Mouse (Mus musculus) A20 (cell line): ENCODE measurements at regions not wholly inside any gene's neighbourhood (a gene's known extent, or its start where the extent isn't known, plus 50 kb on each side); places are given as distances from the start of the nearest gene placed in this dataset.

Experiments
- DNase-seq: peaks from one replicate; pipeline ENCODE4 v3.0.0-alpha.2; 2011; ENCODE audit warnings: low read depth, low spot score

DNA sequence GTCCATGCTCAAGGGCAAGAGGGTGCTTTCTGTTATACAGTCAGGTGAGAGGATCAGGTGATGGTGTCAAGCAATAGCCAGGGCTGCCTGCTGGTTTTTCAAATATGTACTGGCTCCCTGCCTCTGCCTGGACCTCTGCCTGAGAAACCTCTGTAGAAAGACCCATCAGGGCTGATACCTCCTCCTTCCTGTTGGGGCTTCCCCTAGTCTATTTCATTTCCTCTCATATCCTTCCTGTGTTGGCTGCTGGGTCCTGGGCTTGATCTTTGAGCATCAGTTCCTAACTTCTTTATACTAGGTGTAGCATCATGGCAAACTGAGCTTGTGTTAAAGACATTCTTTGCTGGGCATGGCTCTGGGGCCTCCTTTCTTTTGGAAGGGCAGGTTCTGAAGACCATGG, 89.5 kb downstream of the Tmem38b start:
- peak; percentile 57 for DNase-seq

DNA sequence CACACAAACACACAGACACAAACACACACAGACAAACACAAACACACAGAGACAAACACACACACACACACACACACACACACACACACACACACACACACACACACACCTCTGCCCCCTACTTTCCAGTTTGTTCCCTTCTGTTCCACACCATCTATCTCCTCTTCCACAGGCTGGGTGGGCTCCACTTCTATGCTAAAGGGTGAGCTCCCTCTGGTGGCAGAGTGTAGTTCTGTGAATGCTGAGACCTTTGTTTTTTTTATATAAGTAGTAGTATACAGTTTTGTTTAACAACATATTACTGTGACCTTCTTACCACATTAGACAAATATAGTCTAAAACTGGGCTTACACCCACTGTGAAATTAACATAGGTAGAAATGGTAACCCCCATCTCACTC, 93.3 kb downstream of the Tmem38b start:
- DNase-seq, result peak; percentile 55

DNA sequence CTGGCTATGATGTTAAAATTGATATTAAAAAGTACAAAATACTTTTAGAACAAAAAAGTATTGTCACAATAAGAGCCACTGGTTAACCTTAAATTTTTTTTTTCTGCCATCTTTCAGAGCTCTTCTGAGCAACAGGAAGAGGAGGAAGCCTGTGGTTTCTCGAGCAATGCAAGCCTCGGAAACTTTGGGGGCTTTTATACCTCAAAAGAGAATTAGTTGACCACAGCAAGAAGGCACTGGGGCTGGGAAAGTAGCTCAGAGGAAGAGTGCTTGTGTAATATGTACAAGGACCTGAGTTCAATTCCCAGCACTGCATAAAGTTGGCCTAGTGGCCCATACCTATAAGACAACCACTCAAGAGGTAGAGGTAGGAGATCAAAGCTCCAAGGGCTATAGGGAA, 94.7 kb downstream of the Tmem38b start:
- no peak for DNase-seq

DNA sequence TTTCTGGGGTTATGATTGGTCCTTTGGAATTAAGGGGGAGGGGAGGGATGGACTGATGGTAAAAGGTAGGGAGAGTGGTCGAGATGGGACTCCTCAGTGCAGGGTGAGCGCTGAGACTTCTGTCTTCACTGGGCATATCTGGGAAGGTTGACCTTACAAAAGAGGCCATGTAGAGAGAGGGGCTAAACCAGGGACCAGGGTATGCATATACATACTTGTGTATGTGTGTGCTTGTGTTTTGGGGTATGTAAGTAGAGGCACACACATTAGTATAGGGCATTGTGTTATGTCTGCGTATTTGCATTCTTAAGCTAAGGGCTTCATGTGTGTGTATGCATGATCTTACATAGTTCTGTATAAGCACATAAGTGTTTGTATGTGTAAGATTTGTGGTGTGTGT, 105.2 kb downstream of the Tmem38b start:
- no peak for DNase-seq

DNA sequence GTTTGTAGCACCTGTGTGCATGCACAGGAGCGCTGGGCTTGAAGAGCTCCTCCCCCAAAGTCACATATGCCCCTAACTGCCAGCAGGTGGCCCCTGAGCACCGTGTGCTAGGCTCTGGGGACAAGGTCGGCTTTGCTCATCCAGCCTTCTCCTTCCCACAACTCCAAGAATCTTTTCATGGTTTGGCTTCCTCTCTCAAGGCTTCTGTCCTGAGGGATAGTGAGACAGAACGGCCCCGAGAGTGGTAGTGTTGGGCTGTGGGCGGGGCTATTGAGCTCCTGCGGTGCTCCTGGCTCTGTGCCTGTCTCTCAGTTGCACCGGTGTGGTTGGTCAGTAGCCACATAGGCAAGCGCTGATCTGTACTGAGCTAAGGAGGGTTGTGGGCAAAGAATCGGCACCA, 105.7 kb downstream of the Tmem38b start:
- DNase-seq, result peak; percentile 51

DNA sequence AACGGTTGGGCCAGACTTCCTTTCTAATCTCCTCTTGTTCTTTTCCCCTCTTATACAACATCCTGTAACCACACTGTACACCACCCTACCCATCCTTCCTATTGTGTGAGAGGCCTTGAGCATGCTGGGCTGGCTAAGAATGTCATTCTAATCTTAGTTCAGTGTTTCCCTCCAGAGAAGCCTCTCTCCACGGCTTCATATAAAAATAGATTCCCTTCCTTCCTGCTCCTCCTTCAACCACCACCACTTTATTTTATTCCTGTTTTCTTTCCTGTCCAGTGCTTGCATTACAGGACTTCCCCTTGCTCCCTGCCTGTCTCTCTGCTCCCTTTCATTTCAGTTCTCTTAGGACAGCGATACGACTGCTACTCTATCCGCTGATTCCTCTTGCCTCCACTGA, 109.5 kb downstream of the Tmem38b start:
- no peak for DNase-seq

DNA sequence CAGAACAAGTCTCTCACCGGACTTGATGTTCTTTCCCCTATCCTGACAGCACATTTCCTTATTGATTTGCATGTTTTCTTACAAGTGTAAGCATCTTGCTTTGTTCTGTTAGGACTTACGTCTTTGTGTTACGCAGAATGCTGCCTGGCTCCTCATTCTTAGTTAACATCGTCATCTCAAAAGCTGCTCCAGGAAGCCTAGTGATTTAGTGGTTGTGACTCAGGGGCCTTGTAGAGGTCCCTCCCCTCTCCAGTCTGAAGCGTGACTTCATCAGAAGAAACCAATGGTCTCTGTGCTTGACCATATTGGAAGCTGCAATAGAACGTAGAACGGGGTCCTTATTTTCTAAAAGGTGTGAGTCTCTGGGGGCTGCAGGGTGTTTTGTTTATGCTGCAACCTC, 122.9 kb downstream of the Tmem38b start:
- DNase-seq, result no peak

DNA sequence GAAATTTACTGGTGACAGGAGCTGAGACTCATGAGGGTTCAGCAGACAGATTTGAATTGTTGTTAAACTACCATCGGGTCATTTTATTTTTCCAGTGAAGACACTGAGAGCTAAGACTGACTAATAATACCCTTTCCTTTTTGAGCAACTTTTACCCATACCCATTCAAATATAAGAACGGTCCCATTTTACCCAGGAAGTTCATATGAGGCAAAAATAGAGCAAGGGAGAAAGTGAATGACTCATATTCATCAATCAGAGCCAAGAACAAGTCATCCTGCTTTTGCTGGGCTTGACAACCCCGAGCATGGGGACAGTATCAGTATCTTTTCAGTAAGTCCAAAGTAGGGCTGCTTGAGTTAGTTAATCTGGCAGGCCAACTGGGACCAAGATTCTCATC, 123.3 kb downstream of the Tmem38b start:
- DNase-seq, result no peak

DNA sequence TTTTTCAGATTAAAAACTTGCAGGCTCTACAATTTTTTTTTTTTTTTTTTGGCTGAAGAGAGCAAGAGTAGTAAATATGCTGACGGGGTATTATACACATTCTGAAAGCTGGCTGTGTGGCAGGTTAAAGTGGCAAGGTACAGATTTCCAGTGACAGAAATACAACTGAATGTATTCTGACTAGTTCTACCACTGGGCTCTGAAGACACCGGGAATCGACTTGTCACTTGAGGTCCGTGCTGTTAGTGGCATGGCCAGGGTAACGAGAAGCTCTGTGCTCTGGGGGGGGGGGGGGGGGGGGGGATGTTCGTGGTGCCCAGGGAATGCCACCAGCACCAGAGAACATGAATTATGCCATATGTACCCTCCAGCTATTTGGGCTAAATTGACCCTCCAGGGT, 124.7 kb downstream of the Tmem38b start:
- no peak for DNase-seq

DNA sequence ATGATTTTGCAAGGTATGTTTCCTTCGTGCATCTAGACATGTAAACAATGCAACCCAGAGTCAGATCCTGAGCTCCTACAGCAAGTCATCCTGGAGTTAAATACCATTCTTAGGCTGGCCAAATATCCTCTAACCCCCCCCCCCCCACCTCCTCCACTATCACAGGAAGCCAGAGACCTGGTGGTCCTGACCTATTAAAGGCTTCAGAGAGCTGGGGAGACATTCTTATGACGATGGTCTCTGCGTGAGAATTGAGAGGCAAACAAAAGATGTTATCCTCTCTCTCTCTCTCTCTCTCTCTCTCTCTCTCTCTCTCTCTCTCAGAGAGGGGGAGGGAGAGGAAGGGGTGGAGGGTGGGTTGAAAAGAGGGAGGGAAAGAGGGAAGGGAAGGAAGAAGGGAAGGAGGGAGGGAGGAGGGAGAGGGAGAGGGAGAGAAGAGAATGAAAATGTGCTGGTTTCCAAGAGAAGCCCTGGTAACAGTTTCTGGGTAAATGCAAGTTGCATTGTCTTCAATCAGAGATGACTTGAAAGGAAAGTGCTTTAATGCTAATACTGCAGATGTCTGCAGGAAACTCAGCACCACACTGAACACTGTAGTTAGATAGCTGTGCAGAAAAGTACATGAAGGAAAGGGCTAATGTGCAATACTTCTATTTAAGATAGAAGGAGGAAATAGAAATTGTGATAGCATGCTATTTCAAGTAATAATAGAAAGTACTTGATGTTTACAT, 125.3 kb downstream of the Tmem38b start:
- DNase-seq, result no peak

DNA sequence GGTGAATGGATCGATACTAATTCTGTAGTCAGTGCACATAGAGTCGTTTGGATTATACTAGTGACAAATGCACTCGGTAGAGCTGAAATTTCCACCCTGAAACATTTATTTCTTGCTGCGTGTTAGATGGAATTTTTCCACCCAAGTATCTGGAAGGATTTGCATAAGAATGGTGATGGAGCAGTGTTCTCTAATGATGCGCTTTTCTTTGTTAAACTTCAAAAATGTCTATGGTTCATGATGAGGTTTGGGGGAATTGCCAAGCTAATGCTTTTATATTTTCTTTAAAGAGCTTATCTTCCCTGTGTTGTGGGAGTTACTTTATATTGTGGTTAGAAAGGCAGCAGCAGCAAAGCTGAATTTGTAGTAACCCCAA, 125.9 kb downstream of the Tmem38b start:
- no peak for DNase-seq

DNA sequence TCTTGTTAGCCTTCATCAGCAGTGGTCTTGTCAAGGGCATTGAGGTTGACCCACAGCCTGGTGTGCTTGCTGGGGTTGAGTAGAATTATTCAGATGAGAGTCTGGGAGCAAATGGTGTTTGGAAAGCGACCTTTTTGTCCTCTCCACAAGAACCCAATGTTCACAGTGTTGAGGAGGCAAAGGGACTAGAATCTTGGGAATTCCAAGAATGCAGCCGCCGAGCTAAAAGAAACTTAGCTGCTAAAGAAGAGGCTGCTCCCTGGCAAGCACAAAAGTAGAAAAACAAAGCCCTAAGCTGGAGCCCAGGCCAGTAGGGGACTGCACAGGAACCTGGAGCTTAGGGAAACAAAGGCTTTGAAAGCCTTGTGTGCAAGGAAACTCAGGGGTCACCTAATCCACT, 126.4 kb downstream of the Tmem38b start:
- DNase-seq, result no peak

DNA sequence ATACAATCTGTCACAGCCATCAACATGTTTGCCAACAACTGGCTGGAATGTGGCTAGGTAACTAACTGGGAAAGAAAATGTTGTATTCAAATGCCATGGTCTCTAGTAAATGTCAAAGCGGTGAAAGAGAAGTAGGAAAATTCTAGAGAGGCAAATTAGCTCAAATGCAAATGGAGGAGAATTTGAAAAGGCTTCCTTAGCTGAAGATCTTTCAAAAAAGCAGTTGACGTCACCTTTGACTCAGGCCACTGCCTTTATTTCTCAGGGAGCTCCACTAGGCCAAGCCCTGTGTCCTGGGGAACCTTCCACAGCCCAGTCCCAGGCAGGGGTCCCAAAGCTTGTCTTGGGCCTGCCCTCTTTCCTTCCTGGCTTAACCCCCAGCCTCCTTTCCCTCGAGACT, 136.6 kb downstream of the Tmem38b start:
- no peak for DNase-seq

DNA sequence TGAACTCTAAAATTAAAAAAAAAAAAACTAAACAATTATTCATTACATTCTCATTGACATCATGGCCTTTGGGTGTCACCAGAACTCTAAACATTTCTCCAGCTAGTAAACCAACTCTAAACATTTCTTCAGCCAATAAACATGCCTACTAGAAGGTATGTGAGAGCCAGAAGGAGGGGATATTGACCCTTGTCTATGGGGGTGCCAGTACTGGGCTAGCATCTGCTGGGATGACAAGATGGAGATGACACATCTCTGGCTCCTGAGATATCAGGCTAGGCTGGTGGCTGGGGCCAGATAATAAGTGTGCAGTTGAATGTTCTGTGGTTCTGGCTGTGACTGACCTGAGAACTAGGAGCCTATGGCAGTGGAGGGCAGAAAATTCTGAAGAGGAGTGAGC, 144.6 kb downstream of the Tmem38b start:
- DNase-seq, result no peak

DNA sequence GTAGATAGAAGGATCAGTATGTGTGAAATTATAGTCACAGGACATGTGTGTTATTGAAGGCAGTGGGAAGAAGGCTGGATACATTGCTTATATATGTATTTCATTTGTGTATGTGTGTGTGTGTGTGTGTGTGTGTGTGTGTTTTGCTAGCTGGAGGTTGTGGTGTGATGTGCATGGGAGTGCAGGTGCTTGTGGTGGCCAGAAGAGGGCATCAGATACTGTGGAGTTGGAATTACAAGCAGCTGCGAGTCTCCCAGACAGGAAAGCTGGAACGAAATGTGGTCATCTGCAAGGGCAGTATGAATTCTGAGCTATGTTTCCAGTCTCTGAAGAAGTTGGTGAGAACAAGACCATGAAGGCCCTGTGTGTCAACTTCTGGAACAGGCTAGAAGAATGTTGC, 145.1 kb downstream of the Tmem38b start:
- no peak for DNase-seq

DNA sequence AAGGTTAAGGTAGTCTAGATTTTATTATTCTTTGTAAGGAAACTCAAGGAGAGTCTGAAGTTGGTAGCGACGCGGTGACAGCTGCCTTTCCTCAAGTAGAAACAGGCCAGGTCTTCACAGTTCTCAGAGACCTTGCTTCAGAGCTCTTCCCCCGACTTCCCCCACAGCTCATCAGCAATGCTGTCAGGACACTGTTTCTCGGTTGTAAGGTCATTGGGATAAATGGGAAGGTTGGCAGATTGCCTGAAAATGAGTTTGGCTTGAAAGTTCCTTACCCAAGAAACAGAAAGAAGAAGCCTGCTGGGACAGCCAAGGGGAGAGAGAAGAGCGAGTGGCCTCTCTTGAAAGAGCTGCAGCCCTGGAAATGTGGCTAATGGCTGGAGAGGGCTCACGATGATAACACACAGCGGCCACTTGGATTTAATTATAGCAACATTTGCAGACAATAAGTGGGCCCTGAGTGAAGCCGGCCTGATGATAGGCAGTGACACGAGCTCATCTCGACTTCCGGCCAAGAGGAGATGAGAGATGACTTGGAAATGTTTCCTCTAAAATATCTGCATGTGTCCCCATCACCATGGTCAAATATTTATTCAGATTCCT, 150.3 kb downstream of the Tmem38b start:
- no peak for DNase-seq

DNA sequence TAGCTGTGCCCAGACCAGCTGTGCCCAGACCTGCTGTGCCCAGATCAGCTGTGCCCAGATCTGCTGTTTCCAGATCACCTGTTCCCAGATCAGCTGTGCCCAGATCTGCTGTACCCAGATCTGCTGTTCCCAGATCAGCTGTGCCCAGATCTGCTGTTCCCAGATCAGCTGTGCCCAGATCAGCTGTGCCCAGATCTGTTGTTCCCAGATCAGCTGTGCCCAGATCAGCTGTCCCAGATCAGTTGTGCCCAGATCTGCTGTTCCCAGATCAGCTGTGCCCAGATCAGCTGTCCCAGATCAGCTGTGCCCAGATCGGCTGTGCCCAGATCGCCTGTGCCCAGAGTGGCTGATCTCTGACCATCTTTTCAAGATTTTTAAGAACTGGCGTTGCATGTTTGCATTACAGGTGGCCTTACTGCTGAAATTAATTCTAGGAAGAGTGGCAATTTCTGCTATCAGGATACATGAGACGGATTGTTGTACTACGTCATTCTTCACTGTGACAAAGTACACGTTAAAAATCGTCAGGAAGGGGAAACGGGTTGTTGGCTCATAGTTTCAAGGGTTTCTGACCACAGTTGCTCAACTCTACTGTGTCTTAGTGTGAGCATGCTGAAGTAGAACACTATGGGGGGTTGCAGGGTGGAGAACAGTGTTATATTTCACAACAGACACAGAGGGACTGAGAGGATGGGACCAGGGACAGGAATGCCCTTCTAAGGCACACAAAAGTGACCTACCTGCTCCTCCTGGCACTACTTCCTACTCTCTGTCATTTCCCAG, 160.9 kb downstream of the Tmem38b start:
- DNase-seq, result no peak

DNA sequence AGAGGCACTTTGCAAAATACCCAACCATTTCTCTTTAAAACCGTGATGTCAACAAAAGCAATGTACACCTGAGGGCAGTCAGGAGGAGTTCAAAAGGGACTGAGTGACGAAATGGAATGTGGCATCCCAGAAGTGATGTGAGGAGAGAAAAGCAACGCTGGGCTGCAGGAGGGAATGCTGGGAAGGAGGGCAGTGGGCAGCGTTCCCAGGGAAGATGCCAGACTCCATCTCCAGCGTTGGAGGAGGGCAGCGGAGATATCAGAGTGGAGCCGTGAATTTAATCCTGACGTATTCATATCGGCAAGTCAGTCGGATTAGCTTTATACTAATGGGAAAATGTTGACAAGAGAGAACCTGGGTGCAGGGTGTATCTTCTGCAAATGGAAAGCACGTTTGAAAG, 161.7 kb downstream of the Tmem38b start:
- no peak for DNase-seq

DNA sequence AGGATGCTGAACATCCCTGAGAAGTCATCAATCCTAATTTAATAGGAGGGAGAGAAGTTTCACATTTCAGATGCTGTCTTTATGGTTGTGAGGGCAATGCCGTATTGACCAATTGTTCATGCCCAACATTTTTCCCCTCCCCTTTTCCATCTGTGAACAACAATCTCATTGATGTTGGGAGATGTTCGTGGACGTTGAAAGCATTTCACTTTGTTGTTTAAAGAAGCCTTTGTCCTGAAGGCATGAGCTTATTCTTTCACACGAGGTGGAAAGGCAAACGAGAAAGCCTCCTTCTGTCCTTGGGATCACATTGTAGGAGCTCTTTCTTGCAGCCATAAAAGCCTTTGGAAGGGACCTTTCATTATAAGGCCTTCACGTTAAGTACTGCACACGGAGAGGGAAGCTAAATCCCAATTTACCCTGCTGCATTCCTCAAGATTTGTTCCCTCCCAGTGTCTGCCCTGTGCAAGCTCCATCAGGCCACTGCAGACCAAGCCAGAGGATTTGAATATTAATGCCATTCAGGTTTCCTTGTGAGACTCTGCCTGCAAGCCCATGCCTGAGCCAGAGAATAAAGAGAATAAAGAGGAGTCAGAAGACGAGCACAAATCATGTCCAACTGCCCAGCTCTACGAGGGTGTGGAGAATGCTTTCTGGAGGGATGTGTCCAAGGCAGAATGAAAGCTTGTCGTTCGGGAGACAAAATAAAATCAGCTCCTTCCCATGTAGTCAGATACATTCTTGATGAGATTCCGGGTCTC, 195.4 kb downstream of the Tmem38b start:
- DNase-seq, result no peak

DNA sequence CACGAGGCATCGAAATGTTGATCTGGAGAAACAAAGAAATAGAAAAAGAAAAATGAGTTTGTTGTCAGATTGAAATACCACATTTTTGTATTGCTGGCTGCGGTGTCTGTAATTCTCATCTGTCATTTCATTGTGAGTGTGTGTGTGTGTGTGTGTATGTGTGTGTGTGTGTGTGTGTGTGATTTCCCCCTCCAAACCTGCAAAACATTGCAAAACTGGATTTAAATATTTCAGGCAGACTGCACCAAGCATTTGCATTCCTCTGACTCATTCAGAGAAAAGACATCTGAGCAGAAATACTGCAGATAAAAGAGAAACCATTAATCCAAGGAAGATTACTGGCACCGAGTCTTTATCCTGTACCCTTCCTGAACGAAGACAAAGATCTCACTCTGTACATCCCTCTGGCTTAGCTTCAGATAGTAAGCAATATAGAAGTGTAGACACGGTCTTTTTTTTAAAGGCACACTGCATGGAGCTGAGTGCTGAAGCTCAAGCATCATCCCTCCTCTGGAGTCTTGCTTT, 196.1 kb downstream of the Tmem38b start:
- no peak for DNase-seq

DNA sequence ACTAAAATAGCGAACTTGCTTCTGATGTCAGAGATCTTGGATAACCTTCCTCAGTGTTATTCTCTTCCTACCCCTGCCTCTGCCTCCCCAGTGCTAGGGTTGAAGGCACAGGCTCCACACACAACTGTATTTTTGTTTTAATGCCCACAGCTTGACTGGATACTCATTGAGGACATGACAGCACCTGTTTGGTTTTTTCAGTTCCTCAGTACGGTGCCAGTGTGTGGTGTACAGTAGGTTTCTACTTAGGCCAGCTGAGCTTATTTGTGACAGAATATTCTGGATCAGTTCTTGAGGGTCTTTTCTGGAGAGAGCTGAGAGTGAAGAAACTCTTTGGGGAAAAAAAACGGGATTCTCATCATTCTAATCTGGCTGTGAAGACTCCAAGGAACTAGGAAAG, 201.1 kb downstream of the Tmem38b start:
- no peak for DNase-seq
